30 mouse cellular contexts compared by ENCODE assay signal in the genomic region with DNA sequence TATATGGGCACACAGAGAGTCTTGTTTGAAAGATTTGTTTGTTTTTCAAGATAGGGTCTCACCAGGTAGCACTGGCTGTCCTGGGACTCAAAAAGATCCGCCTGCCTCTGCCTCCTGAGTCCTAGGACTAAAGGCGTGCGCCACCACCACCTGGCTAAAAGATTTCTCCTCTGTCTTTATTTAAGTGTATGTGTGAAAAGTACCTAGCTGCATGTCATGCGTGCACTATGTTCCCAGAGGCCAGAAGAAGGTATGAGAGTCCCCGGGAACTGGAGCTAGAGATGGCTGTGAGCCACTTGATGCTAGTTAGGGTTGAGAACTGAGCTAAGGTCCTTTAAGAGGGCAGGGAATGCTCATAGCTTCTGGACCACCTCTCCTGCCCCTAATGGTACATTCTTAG.
"Had no signal": no experiment of that assay in that cellular context is flagged by ENCODE, and none has a peak within 500 bp of the region (broad histone marks: within the 10 kb centered on the region; RNA-seq: fewer than 3 reads in every experiment).

No protein-coding gene starts in this region.

- H3K9ac ChIP-seq: limb, embryonic 12.5 days; limb, embryonic 13.5 days; limb, embryonic 15.5 days; liver, embryonic 12.5 days; liver, embryonic 13.5 days; liver, embryonic 14.5 days; liver, embryonic 15.5 days; liver, postnatal 0 days; lung, embryonic 14.5 days; lung, embryonic 15.5 days; midbrain, embryonic 12.5 days; midbrain, embryonic 13.5 days; neural tube, embryonic 12.5 days had no signal

- H3K4me3 ChIP-seq: limb, embryonic 10.5 days; limb, embryonic 12.5 days; limb, embryonic 13.5 days; limb, embryonic 15.5 days; liver, embryonic 12.5 days; liver, embryonic 13.5 days; liver, embryonic 15.5 days; lung, embryonic 15.5 days; megakaryocyte, embryonic 14.5 days; midbrain, embryonic 10.5 days; midbrain, embryonic 12.5 days; midbrain, embryonic 13.5 days; myocyte; neural tube, embryonic 12.5 days had no signal

- H3K36me3 ChIP-seq: limb, embryonic 10.5 days; limb, embryonic 12.5 days; limb, embryonic 13.5 days; limb, embryonic 15.5 days; liver, embryonic 12.5 days; liver, embryonic 13.5 days; liver, embryonic 15.5 days; lung, embryonic 15.5 days; midbrain, embryonic 10.5 days; midbrain, embryonic 12.5 days; midbrain, embryonic 13.5 days; neural tube, embryonic 12.5 days had no signal

- ATAC-seq: liver, embryonic 12.5 days; liver, postnatal 0 days; lung, postnatal 0 days; midbrain, embryonic 13.5 days; midbrain, embryonic 16.5 days had no signal

- H3K27ac ChIP-seq: limb, embryonic 10.5 days; limb, embryonic 12.5 days; limb, embryonic 13.5 days; limb, embryonic 15.5 days; liver, embryonic 12.5 days; liver, embryonic 13.5 days; liver, embryonic 14.5 days; liver, embryonic 15.5 days; lung, embryonic 15.5 days; macrophage; midbrain, embryonic 10.5 days; midbrain, embryonic 12.5 days; midbrain, embryonic 13.5 days; neural tube, embryonic 12.5 days had no signal

- H3K4me1 ChIP-seq: limb, embryonic 13.5 days; limb, embryonic 15.5 days; liver, embryonic 12.5 days; liver, embryonic 13.5 days; liver, embryonic 15.5 days; lung, embryonic 15.5 days; megakaryocyte, embryonic 14.5 days; midbrain, embryonic 13.5 days; neural tube, embryonic 12.5 days had no signal

- H3K27me3 ChIP-seq: limb, embryonic 12.5 days; limb, embryonic 15.5 days; liver, embryonic 13.5 days; liver, embryonic 15.5 days; lung, embryonic 15.5 days; megakaryocyte, embryonic 14.5 days; neural tube, embryonic 12.5 days had no signal

- H3K4me2 ChIP-seq: limb, embryonic 12.5 days; limb, embryonic 13.5 days; limb, embryonic 15.5 days; liver, embryonic 11.5 days; liver, embryonic 12.5 days; liver, embryonic 13.5 days; liver, embryonic 15.5 days; lung, embryonic 14.5 days; lung, embryonic 15.5 days; midbrain, embryonic 12.5 days; midbrain, embryonic 13.5 days; neural tube, embryonic 12.5 days had no signal

- H3K9me3 ChIP-seq: limb, embryonic 10.5 days; limb, embryonic 12.5 days; limb, embryonic 13.5 days; limb, embryonic 15.5 days; liver, embryonic 12.5 days; liver, embryonic 13.5 days; liver, embryonic 15.5 days; lung, embryonic 15.5 days; midbrain, embryonic 10.5 days; midbrain, embryonic 12.5 days; midbrain, embryonic 13.5 days; neural tube, embryonic 12.5 days had no signal

- DNase-seq: left cerebral cortex, postnatal 4 days; liver; liver, embryonic 13.5 days; liver, postnatal 0 days; lung, adult 18-20 months; lung, adult 2 months; lung, embryonic 14.5 days; lung, postnatal 10 days; lung, postnatal 14 days; lung, postnatal 36 days; lung, postnatal 4 days; midbrain, embryonic 14.5 days had no signal
